Mouse (Mus musculus): ENCODE measurements around the gene Gm20388. TPM values are rescaled to one million over a fixed set of nuclear protein-coding genes. Genes with fewer than 3 reads are reported as not detected.

Gm20388 gene
- total RNA-seq, 2 experiments from 2014 or later: 2.4 to 2.6 TPM

DNA sequence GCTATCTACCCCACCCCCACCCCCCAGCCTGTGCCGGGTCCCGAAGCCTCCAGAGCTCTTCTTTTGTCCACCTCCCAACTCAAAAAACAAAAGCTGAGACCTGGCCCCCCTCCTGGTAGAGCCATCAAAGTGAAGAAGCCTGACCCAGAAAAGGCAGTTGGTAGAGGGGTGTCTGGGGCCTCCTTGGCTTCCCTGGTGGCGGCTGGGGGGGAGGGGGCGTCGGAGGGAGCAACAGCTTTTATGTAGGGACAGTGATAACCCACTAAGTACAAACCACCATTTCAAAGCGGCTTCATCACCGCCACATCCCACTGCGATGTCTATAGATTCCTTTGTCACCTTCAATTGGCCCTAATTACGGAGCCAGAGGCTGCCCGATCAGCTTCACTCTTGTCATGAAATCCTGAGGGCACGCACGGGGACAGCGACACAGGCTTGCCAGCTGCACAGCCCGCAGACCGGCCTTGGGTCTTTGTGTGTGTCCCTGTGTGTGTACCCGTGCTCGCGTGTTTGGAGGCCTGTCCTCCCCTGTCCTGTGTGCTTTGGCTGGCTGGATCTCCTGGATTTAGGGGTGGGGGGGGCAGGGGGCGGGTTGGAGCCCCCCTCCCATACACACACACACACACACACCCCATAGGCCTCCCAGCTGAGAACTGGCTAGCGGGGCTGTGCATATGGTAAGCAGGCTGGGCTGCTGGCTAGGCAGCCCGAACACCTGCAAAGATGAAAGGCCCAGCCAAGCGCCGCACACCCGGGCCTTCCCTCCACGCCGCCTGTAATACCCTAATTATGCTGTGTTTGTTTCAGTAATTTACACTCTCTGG lies 603.2 kb downstream of the Gm20388 start:
- no peak overlapping the region for H3K27ac ChIP-seq
- no peak for DNase-seq (ENCODE audit: extremely low spot score in 1 of 2, low spot score in 2 of 2)
- H3K4me3 ChIP-seq: no peak overlapping the region
- intact Hi-C loops (cut with DNase I): no loop called here
- no peak for TF ChIP-seq CTCF (IDR thresholded peaks at IDR 0.05)

DNA sequence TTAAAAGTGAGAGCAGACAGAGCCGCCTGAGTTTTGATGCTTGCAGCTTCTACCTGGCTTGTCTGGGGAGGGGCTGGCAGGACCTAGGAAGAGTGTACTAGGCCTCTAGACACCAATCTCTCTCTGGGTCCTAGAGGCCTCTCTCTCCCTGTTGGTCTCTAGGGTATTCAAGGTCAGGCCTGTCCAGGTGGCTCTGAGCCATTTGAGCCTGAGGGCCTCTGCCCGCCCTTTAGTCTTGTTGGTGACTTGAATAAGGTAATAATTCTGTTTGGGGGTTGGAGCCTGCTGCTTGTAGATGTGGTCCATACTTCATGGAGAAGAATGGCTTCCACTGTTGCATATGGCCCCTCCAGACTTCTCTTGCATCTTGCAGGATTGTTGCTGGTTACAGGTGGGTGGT lies 604.6 kb downstream of the Gm20388 start:
- intact Hi-C loops (cut with DNase I): no loop called here
- Histone ChIP-seq H3K4me3 (no peak overlapping the region), H3K27ac (no peak overlapping the region)
- DNase-seq (ENCODE audit: extremely low spot score in 1 of 2, low spot score in 2 of 2): no peak
- no peak for TF ChIP-seq CTCF (IDR thresholded peaks at IDR 0.05)

DNA sequence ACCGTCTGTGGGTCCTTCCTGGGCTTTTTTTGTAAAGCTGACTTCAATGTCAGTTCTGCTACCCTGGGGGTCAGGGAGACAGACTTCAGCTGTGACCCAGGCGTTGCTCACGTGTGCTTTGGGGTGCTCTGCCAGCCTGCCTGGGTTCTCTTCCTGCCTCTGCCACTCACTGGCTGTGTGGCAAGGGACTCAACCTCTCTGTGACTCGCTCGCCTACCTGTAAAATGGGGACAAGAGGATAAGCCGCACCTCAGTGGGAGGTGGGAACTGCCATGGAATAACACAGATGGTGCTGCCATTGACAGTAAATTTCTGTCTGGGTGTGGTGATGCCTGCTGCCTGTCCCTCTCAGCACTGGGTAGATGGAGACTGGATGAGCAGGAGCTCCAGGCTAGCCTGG lies 605.0 kb downstream of the Gm20388 start:
- Histone ChIP-seq H3K27ac (no peak overlapping the region), H3K4me3 (no peak overlapping the region)
- no peak for DNase-seq (ENCODE audit: extremely low spot score in 1 of 2, low spot score in 2 of 2)
- no peak for TF ChIP-seq CTCF (IDR thresholded peaks at IDR 0.05)
- intact Hi-C loops (cut with DNase I): no loop called here

DNA sequence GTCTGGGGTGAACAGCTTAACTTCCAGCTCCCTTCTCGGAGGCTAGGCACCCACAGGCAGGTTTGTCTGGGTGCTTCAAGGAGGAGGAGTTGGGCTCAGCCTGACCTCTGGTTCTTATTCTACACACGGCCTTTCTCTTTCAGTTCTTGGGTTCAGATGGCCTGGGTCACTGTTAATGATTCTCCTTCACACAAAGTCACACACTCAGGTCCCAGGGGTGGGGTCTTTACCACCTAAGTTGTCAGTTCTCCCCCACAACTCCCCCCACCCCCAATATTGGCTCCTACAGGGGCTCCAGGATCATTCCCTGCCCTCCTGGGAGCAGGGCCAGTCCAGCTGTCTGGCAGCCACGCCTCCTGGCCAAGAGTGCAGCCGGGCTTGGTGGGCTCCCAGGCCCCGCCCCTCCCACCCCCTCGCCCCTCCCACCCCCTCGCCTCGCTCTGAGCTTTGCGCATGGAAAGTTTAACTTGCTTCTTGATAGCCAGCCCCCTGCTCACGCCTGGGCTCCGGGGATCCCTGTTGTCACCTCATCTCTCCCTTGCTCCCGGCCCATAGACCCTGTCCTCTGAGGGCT lies 605.6 kb downstream of the Gm20388 start:
- no peak for DNase-seq (ENCODE audit: extremely low spot score in 1 of 2, low spot score in 2 of 2)
- intact Hi-C loops (cut with DNase I): no loop called here
- H3K4me3 ChIP-seq: no peak overlapping the region
- no peak overlapping the region for H3K27ac ChIP-seq
- TF ChIP-seq CTCF (IDR thresholded peaks at IDR 0.05): no peak

GRCm38 (mm10) chr8:120517666-120518410 lies 607.2 kb downstream of the Gm20388 start:
- no peak for TF ChIP-seq CTCF (IDR thresholded peaks at IDR 0.05)

GRCm38 (mm10) chr8:120518736-120519534 lies 608.3 kb downstream of the Gm20388 start:
- no peak for DNase-seq (ENCODE audit: extremely low spot score in 1 of 2, low spot score in 2 of 2)
- Histone ChIP-seq H3K27ac (no peak overlapping the region), H3K4me3 (no peak overlapping the region)
- intact Hi-C loops (cut with DNase I): no loop called here
- TF ChIP-seq CTCF (IDR thresholded peaks at IDR 0.05): peak; percentile 15; the same call in 1 of the 2 replicates

More at GRCm38 (mm10) chr8:120517666-120518410, 607.2 kb downstream of the Gm20388 start:
- Histone ChIP-seq H3K27ac (no peak overlapping the region), H3K4me3 (no peak overlapping the region)
- intact Hi-C loops (cut with DNase I): no loop called here
- DNase-seq (ENCODE audit: extremely low spot score in 1 of 2, low spot score in 2 of 2): no peak

- no peak for DNase-seq (ENCODE audit: extremely low spot score in 1 of 2, low spot score in 2 of 2)
- Histone ChIP-seq H3K27ac (0 out of 2 replicates have a peak overlapping the region, but pooled peaks have one; percentile 36), H3K4me3 (no peak overlapping the region)
- intact Hi-C loops (cut with DNase I): no loop called here
- no peak for TF ChIP-seq CTCF (IDR thresholded peaks at IDR 0.05)
Measured at GRCm38 (mm10) chr8:120520287-120520686, 609.6 kb downstream of the Gm20388 start.

GRCm38 (mm10) chr8:120520707-120521590 lies 610.3 kb downstream of the Gm20388 start:
- no peak overlapping the region for H3K4me3 ChIP-seq
- intact Hi-C loops (cut with DNase I): no loop called here
- no peak for DNase-seq (ENCODE audit: extremely low spot score in 1 of 2, low spot score in 2 of 2)
- peak; percentile 15 for TF ChIP-seq CTCF (IDR thresholded peaks at IDR 0.05)
- 0 out of 2 replicates have a peak overlapping the region, but pooled peaks have one; percentile 36 for H3K27ac ChIP-seq

DNA sequence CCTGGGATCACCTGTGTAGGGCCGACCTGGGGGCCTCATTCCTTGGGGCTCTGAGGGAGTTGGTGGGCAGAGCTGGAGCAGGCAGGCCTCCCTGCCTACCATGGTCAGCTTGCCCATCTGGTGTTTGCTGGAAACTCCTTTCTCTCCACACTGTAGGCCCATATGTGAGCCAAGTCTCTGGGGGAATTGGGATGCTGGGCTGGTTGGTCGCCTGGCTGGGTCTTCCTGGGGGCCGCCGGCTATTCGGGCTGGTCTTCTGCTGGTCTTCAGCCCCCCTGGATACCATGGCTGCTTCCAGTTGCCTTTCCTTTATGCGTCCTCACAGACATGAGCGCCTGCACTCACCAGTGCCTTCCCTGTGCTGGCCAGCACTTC lies 610.9 kb downstream of the Gm20388 start:
- TF ChIP-seq CTCF (IDR thresholded peaks at IDR 0.05): no peak
- Histone ChIP-seq H3K27ac (no peak overlapping the region), H3K4me3 (no peak overlapping the region)
- intact Hi-C loops (cut with DNase I): no loop called here
- DNase-seq (ENCODE audit: extremely low spot score in 1 of 2, low spot score in 2 of 2): no peak

DNA sequence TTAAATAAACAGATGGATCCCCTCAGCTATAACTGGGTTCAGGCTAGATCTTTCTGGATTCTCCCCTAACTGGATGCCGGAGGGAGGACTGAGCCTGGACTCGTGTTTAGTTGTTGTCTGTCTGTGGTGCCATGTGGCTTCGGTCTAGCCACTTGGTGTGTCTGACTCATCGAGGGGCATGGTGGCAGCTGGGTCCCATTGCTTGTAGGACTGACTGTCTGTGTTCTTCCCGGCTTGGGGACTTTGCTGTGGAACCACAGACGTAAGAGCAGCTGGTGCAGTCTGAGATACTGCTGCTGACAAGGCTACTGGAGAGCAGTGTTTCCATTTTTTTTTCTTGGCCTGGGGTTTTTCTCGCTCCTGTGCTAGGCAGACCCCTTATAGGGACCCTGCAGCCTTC lies 613.0 kb downstream of the Gm20388 start:
- H3K4me3 ChIP-seq: no peak overlapping the region
- no peak overlapping the region for H3K27ac ChIP-seq
- DNase-seq (ENCODE audit: extremely low spot score in 1 of 2, low spot score in 2 of 2): no peak
- no peak for TF ChIP-seq CTCF (IDR thresholded peaks at IDR 0.05)
- intact Hi-C loops (cut with DNase I): no loop called here

- TF ChIP-seq CTCF (IDR thresholded peaks at IDR 0.05): no peak
- Histone ChIP-seq H3K4me3 (no peak overlapping the region), H3K27ac (no peak overlapping the region)
- no peak for DNase-seq (ENCODE audit: extremely low spot score in 1 of 2, low spot score in 2 of 2)
- intact Hi-C loops (cut with DNase I): no loop called here
Measured at GRCm38 (mm10) chr8:120525135-120525534, 614.5 kb downstream of the Gm20388 start.
